Mouse (Mus musculus): ENCODE results near the gene Cbfb.

- TF ChIP-seq CTCF (IDR thresholded peaks at IDR 0.05; ENCODE audit: low read depth) (no peak; the same call in 1 of the 2 replicates), EP300 (IDR thresholded peaks at IDR 0.05; ENCODE audit: low read depth) (no peak)
Measured at GRCm38 (mm10) chr8:105214104-105214503, 43.6 kb downstream of the Cbfb start.
